Mouse (Mus musculus) lung, adult 2 months (tissue): ENCODE measurements around the gene Gpt2.

Experiments
- CTCF ChIP-seq: fragments of 200-500 bp; IDR thresholded peaks from 2 replicates; pipeline ENCODE4 v1.5.1; 2011; ENCODE audit warnings: mild to moderate bottlenecking, low read length, control low read depth; ENCODE audit not compliant: insufficient read depth
- POLR2A ChIP-seq: fragments of 200-500 bp; IDR thresholded peaks from 2 replicates; pipeline ENCODE4 v1.6.1; 2011; ENCODE audit warnings: low read depth, mild to moderate bottlenecking, control low read depth, low read length, borderline replicate concordance; ENCODE audit errors: extremely low read depth

GRCm38 (mm10) chr8:85557601-85557986 lies 65.2 kb downstream of the Gpt2 start:
- TF ChIP-seq POLR2A = no peak
- no peak for TF ChIP-seq CTCF
